Mouse (Mus musculus) ES-E14 (cell line): ENCODE results near the gene Ascc3. TPM values are rescaled to one million over a fixed set of nuclear protein-coding genes. Genes with fewer than 3 reads are reported as not detected.

Experiments
- DNase-seq: peaks from one replicate; pipeline ENCODE4 v3.0.0-alpha.2; 2013; ENCODE audit warnings: low read depth, low spot score
- H3K27ac ChIP-seq: 2 replicates; pipeline ENCODE4 v1.5.1; 2012; ENCODE audit warnings: low read depth, mild to moderate bottlenecking, low read length, moderate library complexity, mixed read lengths; ENCODE audit not compliant: poor library complexity, insufficient read depth, severe bottlenecking
- H3K36me3 ChIP-seq: 2 replicates; pipeline ENCODE4 v1.6.1; 2012; ENCODE audit warnings: mild to moderate bottlenecking, low read length, moderate library complexity, mixed read lengths; ENCODE audit not compliant: control insufficient read depth, poor library complexity, insufficient read depth, severe bottlenecking
- H3K4me1 ChIP-seq, 2 experiments: fragments of 150-350 bp in 1 of 2; sonication (generic) in 1 of 2; 2 replicates each; pipeline ENCODE4 v1.6.1; 2012; ENCODE audit warnings: low read length in 2 of 2, mild to moderate bottlenecking in 1 of 2, mixed read lengths in 1 of 2; ENCODE audit not compliant: control insufficient read depth in 2 of 2, insufficient read depth in 2 of 2, poor library complexity in 1 of 2
- H3K4me3 ChIP-seq, 2 experiments: fragments of 150-350 bp in 1 of 2; sonication (generic) in 1 of 2; 2 replicates each; pipeline ENCODE4 v1.5.1; 2012; ENCODE audit warnings: low read length in 2 of 2, low read depth in 1 of 2, mild to moderate bottlenecking in 1 of 2, mixed read lengths in 1 of 2; ENCODE audit not compliant: insufficient read depth in 1 of 2, poor library complexity in 1 of 2, severe bottlenecking in 1 of 2
- H3K9ac ChIP-seq: 2 replicates; pipeline ENCODE4 v1.6.1; 2012; ENCODE audit warnings: low read depth, mild to moderate bottlenecking, low read length, mixed read lengths; ENCODE audit not compliant: poor library complexity, insufficient read depth, severe bottlenecking
- H3K9me3 ChIP-seq: fragments of 150-350 bp; sonication (generic); 2 replicates; pipeline ENCODE4 v1.6.1; 2012; ENCODE audit warnings: low read depth, mild to moderate bottlenecking, low read length; ENCODE audit not compliant: control insufficient read depth, insufficient read depth
- CHD2 ChIP-seq: IDR thresholded peaks from 2 replicates; pipeline ENCODE4 v1.6.1; 2014; ENCODE audit warnings: mild to moderate bottlenecking, low read depth, low read length, inconsistent platforms
- HCFC1 ChIP-seq: IDR thresholded peaks from 2 replicates; pipeline ENCODE4 v1.6.1; 2012; ENCODE audit warnings: low read length, inconsistent platforms, borderline replicate concordance; ENCODE audit not compliant: insufficient read depth
- MAFK ChIP-seq: IDR thresholded peaks from 2 replicates; pipeline ENCODE4 v1.6.1; 2014; ENCODE audit warnings: mild to moderate bottlenecking, low read depth, low read length, inconsistent platforms; ENCODE audit not compliant: insufficient read depth
- ZC3H11A ChIP-seq: IDR thresholded peaks from 2 replicates; pipeline ENCODE4 v1.6.1; 2012; ENCODE audit warnings: low read depth, mild to moderate bottlenecking, inconsistent platforms, low read length, borderline replicate concordance
- ZNF384 ChIP-seq: IDR thresholded peaks from 2 replicates; pipeline ENCODE4 v1.6.1; 2012; ENCODE audit warnings: low read depth, low read length, inconsistent platforms
- in situ Hi-C, 2 experiments: fragments of 600-800 bp; cut with MboI; formaldehyde crosslinking; loops; one replicate each; pipeline ENCODE4 v1.15.1; 2025; ENCODE audit warnings: low sequenced_read_pairs in 2 of 2, inconsistent platforms in 1 of 2; ENCODE audit not compliant: unreplicated experiment in 2 of 2
- total RNA-seq: library from RNA; depleted of rRNA; stranded (reverse); fragments of 300-350 nt; gene quantifications from 2 replicates; pipeline ENCODE4 v1.2.3, GENCODE M21; 2012

Ascc3 gene
- total RNA-seq, 1 experiment: 32.9 TPM

GRCm38 (mm10) chr10:50843363-50843762 is 250.9 kb downstream of the Ascc3 start:
- Histone ChIP-seq H3K9ac (no peak overlapping the region), H3K36me3 (no peaks in the 10 kb centered on the region), H3K9me3 (no peaks in the 10 kb centered on the region), H3K4me1 (no peaks in the 10 kb centered on the region), H3K27ac (no peak overlapping the region), H3K4me3 (no peak overlapping the region)
- TF ChIP-seq HCFC1: no peak
- TF ChIP-seq MAFK: no peak
- no peak for TF ChIP-seq ZNF384
- no peak for TF ChIP-seq CHD2
- TF ChIP-seq ZC3H11A: no peak
- no peak for DNase-seq
- in situ Hi-C loops: no loop called here

- no peak overlapping the region for H3K27ac ChIP-seq
- no peak overlapping the region for H3K9ac ChIP-seq
- H3K36me3 ChIP-seq: no peaks in the 10 kb centered on the region
- in situ Hi-C loops: no loop called here
- H3K9me3 ChIP-seq: no peaks in the 10 kb centered on the region
- no peak for DNase-seq
- no peaks in the 10 kb centered on the region for H3K4me1 ChIP-seq
- H3K4me3 ChIP-seq: no peak overlapping the region
- TF ChIP-seq HCFC1 (no peak), MAFK (no peak), ZNF384 (no peak), ZC3H11A (no peak), CHD2 (no peak)
Measured at GRCm38 (mm10) chr10:50868202-50868601, 275.7 kb downstream of the Ascc3 start.

DNA sequence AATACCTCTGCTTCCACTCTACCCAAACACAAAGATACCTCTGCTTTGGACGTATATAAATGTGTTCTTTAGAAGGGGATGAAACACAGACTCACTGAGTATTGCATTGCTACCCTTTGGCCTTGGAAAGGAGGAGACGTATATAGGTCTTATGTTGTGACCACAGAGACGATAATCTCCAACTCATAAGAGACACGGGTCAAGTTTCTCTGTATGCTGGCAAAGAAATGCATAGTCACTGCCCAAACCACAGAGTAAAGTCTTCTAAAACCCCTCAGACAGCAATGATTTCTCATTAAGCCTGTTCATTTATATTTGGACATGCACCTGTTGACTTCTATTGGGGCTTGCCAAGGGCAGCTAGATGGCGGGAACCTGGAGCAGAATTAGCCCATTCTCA is 284.5 kb downstream of the Ascc3 start:
- DNase-seq: no peak
- H3K27ac ChIP-seq: no peak overlapping the region
- TF ChIP-seq ZC3H11A: no peak
- TF ChIP-seq HCFC1: no peak
- no peak for TF ChIP-seq MAFK
- TF ChIP-seq ZNF384: no peak
- TF ChIP-seq CHD2: no peak
- H3K4me3 ChIP-seq: no peak overlapping the region
- no peaks in the 10 kb centered on the region for H3K4me1 ChIP-seq
- no peaks in the 10 kb centered on the region for H3K9me3 ChIP-seq
- no peak overlapping the region for H3K9ac ChIP-seq
- H3K36me3 ChIP-seq: no peaks in the 10 kb centered on the region
- in situ Hi-C loops: no loop called here

DNA sequence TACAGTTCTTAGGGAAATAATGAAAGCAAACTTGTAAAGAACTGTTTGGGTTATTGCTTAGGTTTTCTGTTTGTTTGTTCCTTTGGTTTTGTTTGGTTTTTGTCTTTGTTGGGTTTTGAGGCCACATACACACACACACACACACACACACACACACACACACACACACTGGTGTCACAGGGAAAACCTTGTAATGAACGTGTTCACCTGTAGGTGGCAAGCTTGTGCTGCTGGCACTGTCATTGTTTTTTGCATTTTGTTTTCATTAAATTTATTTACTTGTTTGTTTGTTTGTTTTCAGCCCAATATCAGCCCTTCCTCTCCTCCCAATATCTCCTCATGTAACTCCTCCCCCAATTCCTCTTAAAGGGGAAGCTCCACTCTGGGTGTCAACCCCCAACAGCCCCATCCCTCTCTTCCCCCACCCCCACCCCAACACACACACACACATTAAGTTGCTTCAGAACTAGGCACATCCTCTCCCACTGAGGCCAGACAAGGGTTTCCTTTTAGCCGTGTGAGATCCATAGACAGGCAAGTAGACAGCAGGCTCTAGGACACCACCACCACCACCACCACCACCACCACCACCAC is 289.1 kb downstream of the Ascc3 start:
- TF ChIP-seq CHD2: no peak
- TF ChIP-seq ZC3H11A: no peak; the same call in 1 of the 2 replicates
- TF ChIP-seq HCFC1: no peak
- no peak for TF ChIP-seq MAFK
- no peak for TF ChIP-seq ZNF384
- Histone ChIP-seq H3K36me3 (no peaks in the 10 kb centered on the region), H3K4me1 (no peaks in the 10 kb centered on the region), H3K9ac (no peak overlapping the region), H3K4me3 (no peak overlapping the region), H3K9me3 (no peaks in the 10 kb centered on the region), H3K27ac (no peak overlapping the region)
- DNase-seq: no peak
- in situ Hi-C loops: no loop called here
